In the genomic region with DNA sequence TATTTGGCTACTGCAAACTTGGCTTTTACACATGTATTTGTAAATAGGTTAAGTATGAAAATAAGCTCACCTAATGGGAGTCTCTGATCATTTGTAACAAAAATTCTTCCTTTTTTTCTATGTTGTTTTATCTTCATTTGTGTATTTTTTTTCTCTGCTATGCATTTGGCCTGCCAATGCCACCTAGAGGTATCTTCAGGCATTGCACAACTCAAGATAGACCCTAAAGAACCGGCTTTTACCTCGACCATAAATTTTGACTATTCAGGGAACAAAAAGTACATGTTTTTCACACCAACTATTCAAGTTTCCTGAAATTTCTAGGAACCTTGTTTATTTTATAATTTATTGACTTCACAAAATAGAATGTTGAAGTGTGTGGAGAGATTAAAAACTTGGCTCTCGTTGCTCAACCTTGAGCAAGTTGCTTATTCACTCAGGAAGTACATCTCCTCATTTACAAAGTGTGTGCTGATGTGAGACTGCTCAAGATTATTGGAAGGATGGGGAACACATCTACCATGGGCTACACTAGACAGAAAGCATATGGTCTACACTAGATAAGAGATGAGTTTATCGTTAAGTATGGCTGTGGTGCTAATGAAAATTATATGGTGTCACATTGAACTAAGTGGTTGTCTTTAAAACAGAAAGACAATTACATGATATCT, we compare ENCODE assay signal across 9 mouse cellular contexts. TPM values are rescaled to one million over a fixed set of nuclear protein-coding genes. Genes with fewer than 3 reads are reported as not detected.
A peak's percentile ranks its signal among the peaks of the same experiment; 100 is the strongest.
DNase-seq lines count a peak whose midpoint lies in the region; ATAC-seq and TF ChIP-seq lines count a peak whose summit lies in the region.
"Had no signal": no experiment of that assay in that cellular context is flagged by ENCODE, and none has a peak within 500 bp of the region (broad histone marks: within the 10 kb centered on the region; RNA-seq: fewer than 3 reads in every experiment).

No protein-coding gene starts in this region.

- no peak overlapping the region for H3K27ac ChIP-seq in forebrain, embryonic 13.5 days
- H3K27ac ChIP-seq in forebrain, embryonic 11.5 days (ENCODE audit: low read depth, low read length) = no peak overlapping the region
- H3K27ac ChIP-seq in midbrain, embryonic 14.5 days (replicated peaks; ENCODE audit: low read depth, low read length) = no peak overlapping the region
- no peak overlapping the region for H3K27ac ChIP-seq in midbrain, embryonic 13.5 days
- no peak overlapping the region for H3K27ac ChIP-seq in lung, embryonic 14.5 days (ENCODE audit: low read depth)
- H3K27ac ChIP-seq: macrophage had no signal

- H3K4me3 ChIP-seq in forebrain, embryonic 13.5 days = no peak overlapping the region
- H3K4me3 ChIP-seq in forebrain, embryonic 11.5 days (ENCODE audit: low read depth, low read length) = no peak overlapping the region
- no peak overlapping the region for H3K4me3 ChIP-seq in midbrain, embryonic 14.5 days (replicated peaks; ENCODE audit: low read depth, low read length)
- no peak overlapping the region for H3K4me3 ChIP-seq in midbrain, embryonic 13.5 days (replicated peaks)
- H3K4me3 ChIP-seq in lung, embryonic 14.5 days (ENCODE audit: low read depth, low read length) = no peak overlapping the region

- no peaks in the 10 kb centered on the region for H3K27me3 ChIP-seq in forebrain, embryonic 13.5 days
- no peaks in the 10 kb centered on the region for H3K27me3 ChIP-seq in forebrain, embryonic 11.5 days (ENCODE audit: control insufficient read depth, insufficient read depth, low read length)
- H3K27me3 ChIP-seq in midbrain, embryonic 14.5 days (ENCODE audit: control insufficient read depth, insufficient read depth, low read length) = no peaks in the 10 kb centered on the region
- H3K27me3 ChIP-seq in midbrain, embryonic 13.5 days = no peaks in the 10 kb centered on the region
- no peaks in the 10 kb centered on the region for H3K27me3 ChIP-seq in lung, embryonic 14.5 days (ENCODE audit: insufficient read depth, low read length)

- 0 out of 2 replicates have a peak, but pooled peaks have one; percentile 45 for ATAC-seq in forebrain, embryonic 13.5 days
- ATAC-seq in forebrain, embryonic 11.5 days (replicated peaks; ENCODE audit: low FRiP score) = no peak; the same call in 1 of the 2 replicates
- ATAC-seq in midbrain, embryonic 14.5 days (ENCODE audit: low FRiP score, low TSS enrichment) = 0 out of 2 replicates have a peak, but pooled peaks have one; percentile 34
- no peak for ATAC-seq in midbrain, embryonic 13.5 days
- ATAC-seq in lung, embryonic 14.5 days (ENCODE audit: insufficient read depth) = peak; percentile 96

- H3K36me3 ChIP-seq in forebrain, embryonic 13.5 days (ENCODE audit: poor library complexity, severe bottlenecking) = no peaks in the 10 kb centered on the region
- no peaks in the 10 kb centered on the region for H3K36me3 ChIP-seq in forebrain, embryonic 11.5 days (ENCODE audit: control insufficient read depth, insufficient read depth, low read length)
- no peaks in the 10 kb centered on the region for H3K36me3 ChIP-seq in midbrain, embryonic 14.5 days (ENCODE audit: control insufficient read depth, insufficient read depth, low read length)
- H3K36me3 ChIP-seq in midbrain, embryonic 13.5 days = no peaks in the 10 kb centered on the region
- no peaks in the 10 kb centered on the region for H3K36me3 ChIP-seq in lung, embryonic 14.5 days (ENCODE audit: insufficient read depth)

- H3K4me1 ChIP-seq in forebrain, embryonic 13.5 days = peaks cover 4% of the 10 kb centered on the region
- no peaks in the 10 kb centered on the region for H3K4me1 ChIP-seq in forebrain, embryonic 11.5 days (replicated peaks; ENCODE audit: control insufficient read depth, insufficient read depth, low read length)
- no peaks in the 10 kb centered on the region for H3K4me1 ChIP-seq in midbrain, embryonic 14.5 days (ENCODE audit: control insufficient read depth, insufficient read depth, low read length)
- H3K4me1 ChIP-seq in midbrain, embryonic 13.5 days (replicated peaks) = peaks cover 4% of the 10 kb centered on the region
- no peaks in the 10 kb centered on the region for H3K4me1 ChIP-seq in lung, embryonic 14.5 days (ENCODE audit: insufficient read depth)

- WGBS in forebrain, embryonic 13.5 days = 62% methylated on average over 4 of the region's 4 CpGs
- 63% methylated on average over 4 of the region's 4 CpGs for WGBS in forebrain, embryonic 11.5 days
- 74% methylated on average over 4 of the region's 4 CpGs for WGBS in midbrain, embryonic 14.5 days
- WGBS in midbrain, embryonic 13.5 days = 66% methylated on average over 4 of the region's 4 CpGs
- WGBS in lung, embryonic 14.5 days = 35% methylated on average over 4 of the region's 4 CpGs

- H3K4me2 ChIP-seq in forebrain, embryonic 13.5 days = no peak overlapping the region
- no peak overlapping the region for H3K4me2 ChIP-seq in forebrain, embryonic 11.5 days (ENCODE audit: low read depth, low read length, severe bottlenecking)
- H3K4me2 ChIP-seq in midbrain, embryonic 14.5 days (ENCODE audit: low read length) = no peak overlapping the region
- H3K4me2 ChIP-seq in midbrain, embryonic 13.5 days (replicated peaks) = no peak overlapping the region
- no peak overlapping the region for H3K4me2 ChIP-seq in lung, embryonic 14.5 days

- TF ChIP-seq CTCF in lung, embryonic 14.5 days (IDR thresholded peaks at IDR 0.05; ENCODE audit: low read depth) = peak; percentile 75

- no peaks in the 10 kb centered on the region for H3K9me3 ChIP-seq in forebrain, embryonic 13.5 days (replicated peaks)
- no peaks in the 10 kb centered on the region for H3K9me3 ChIP-seq in forebrain, embryonic 11.5 days (ENCODE audit: control insufficient read depth, low read length)
- H3K9me3 ChIP-seq in midbrain, embryonic 14.5 days (ENCODE audit: control insufficient read depth, low read length) = no peaks in the 10 kb centered on the region
- H3K9me3 ChIP-seq in midbrain, embryonic 13.5 days = no peaks in the 10 kb centered on the region
- no peaks in the 10 kb centered on the region for H3K9me3 ChIP-seq in lung, embryonic 14.5 days (ENCODE audit: low read depth, low read length)

- no peak overlapping the region for H3K9ac ChIP-seq in forebrain, embryonic 13.5 days
- H3K9ac ChIP-seq in forebrain, embryonic 11.5 days (ENCODE audit: low read length) = no peak overlapping the region
- H3K9ac ChIP-seq in midbrain, embryonic 14.5 days (replicated peaks; ENCODE audit: low read length) = no peak overlapping the region
- H3K9ac ChIP-seq in midbrain, embryonic 13.5 days (replicated peaks) = no peak overlapping the region
- H3K9ac ChIP-seq in lung, embryonic 14.5 days = no peak overlapping the region

- DNase-seq in forebrain, embryonic 11.5 days (ENCODE audit: low spot score) = no peak
- DNase-seq in midbrain, embryonic 14.5 days = peak; percentile 67
- DNase-seq in embryo, embryonic 10 days (ENCODE audit: low spot score) = peak; percentile 36
- peak; percentile 87 for DNase-seq in lung, embryonic 14.5 days
- DNase-seq in thymus, postnatal 14 days = peak; percentile 48
- DNase-seq in urinary bladder, postnatal 10 days (ENCODE audit: low spot score) = no peak

RNA-seq across cellular contexts. Expression of gene Plxdc2, which starts 43.6 kb away (rescaled TPM):
- 6.8 and 9.3 TPM in 2 replicates for polyA plus RNA-seq in forebrain, embryonic 13.5 days (2015; fragmentation: Nextera tagmentation; extraction: Ambion mirVana)
- polyA plus RNA-seq in forebrain, embryonic 11.5 days (2014; fragmentation: Nextera tagmentation; extraction: Ambion mirVana) = 15.5 and 16.5 TPM in 2 replicates
- polyA plus RNA-seq in midbrain, embryonic 14.5 days (2014; fragmentation: Nextera tagmentation; extraction: Ambion mirVana) = 17.6 and 21.5 TPM in 2 replicates
- polyA plus RNA-seq in midbrain, embryonic 13.5 days (2015; fragmentation: Nextera tagmentation; extraction: Ambion mirVana) = 15.1 and 16.9 TPM in 2 replicates
- polyA plus RNA-seq in lung, embryonic 14.5 days (2014; fragmentation: Nextera tagmentation; extraction: Ambion mirVana) = 66.6 and 71.1 TPM in 2 replicates

Comparison
In these comparisons a context has a peak if more than half of its experiments do, and no peak if none do; other contexts are left out.
1. ATAC-seq: peak in forebrain, embryonic 13.5 days (single experiment), midbrain, embryonic 14.5 days (single experiment) and lung, embryonic 14.5 days (single experiment); none in forebrain, embryonic 11.5 days (single experiment) and midbrain, embryonic 13.5 days (single experiment).
2. DNase-seq: peak in midbrain, embryonic 14.5 days (single experiment), embryo, embryonic 10 days (single experiment), lung, embryonic 14.5 days (single experiment) and thymus, postnatal 14 days (single experiment); none in forebrain, embryonic 11.5 days (single experiment) and urinary bladder, postnatal 10 days (single experiment).